Mouse (Mus musculus): Measurements from ENCODE around the gene Sesn1. TPM values are rescaled to one million over a fixed set of nuclear protein-coding genes. Genes with fewer than 3 reads are reported as not detected.
A peak's percentile ranks its signal among the peaks of the same experiment; 100 is the strongest.
"Not testable (repeated sequence)": the region's sequence is repeated elsewhere in the genome, so short reads cannot be mapped to it uniquely, and the experiment has no call there.

The Sesn1 gene
- 10 to 100 TPM; 77.3 to 80.5 TPM for polyA plus RNA-seq (2017; shearing (Covaris generic))

- peak; percentile 71 for ATAC-seq
Observed at GRCm38 (mm10) chr10:41809771-41810563, at the start of gene Sesn1, which contains the start of gene Cep57l1. TSS of gene Sesn1 (plus strand) at chr10:41809935. TSS of gene Cep57l1 (minus strand) at chr10:41809871.

- ATAC-seq, result no peak
Observed at GRCm38 (mm10) chr10:41760866-41761265, 48.9 kb upstream of the Sesn1 start.

- ATAC-seq, result no peak
Observed at GRCm38 (mm10) chr10:41763741-41764385, 45.9 kb upstream of the Sesn1 start.

GRCm38 (mm10) chr10:41765586-41765985 is 44.1 kb upstream of the Sesn1 start:
- no peak for ATAC-seq

- ATAC-seq, result no peak
Observed at GRCm38 (mm10) chr10:41766280-41766679, 43.5 kb upstream of the Sesn1 start.

- peak; percentile 65 for ATAC-seq
Observed at GRCm38 (mm10) chr10:41767254-41767653, 42.5 kb upstream of the Sesn1 start.

- ATAC-seq, result no peak
Observed at GRCm38 (mm10) chr10:41792375-41792774, 17.4 kb upstream of the Sesn1 start.

GRCm38 (mm10) chr10:41797253-41797652 is 12.5 kb upstream of the Sesn1 start:
- no peak for ATAC-seq

- ATAC-seq, result no peak
Observed at GRCm38 (mm10) chr10:41803467-41803866, 6.3 kb upstream of the Sesn1 start.

- no peak for ATAC-seq
Observed at GRCm38 (mm10) chr10:41804711-41805110, 5.0 kb upstream of the Sesn1 start.

- ATAC-seq, result no peak
Observed at GRCm38 (mm10) chr10:41805729-41806355, 3.9 kb upstream of the Sesn1 start.

GRCm38 (mm10) chr10:41809080-41809770 is 510 bp upstream of the Sesn1 start:
- ATAC-seq, result peak; percentile 76

GRCm38 (mm10) chr10:41810564-41811455 is 1.1 kb downstream of the Sesn1 start:
- peak; percentile 33 for ATAC-seq

- no peak for ATAC-seq
Observed at GRCm38 (mm10) chr10:41812566-41812965, 2.8 kb downstream of the Sesn1 start.

GRCm38 (mm10) chr10:41814305-41814853 is 4.6 kb downstream of the Sesn1 start:
- no peak for ATAC-seq

- ATAC-seq, result peak; percentile 45
Observed at GRCm38 (mm10) chr10:41816516-41816915, 6.8 kb downstream of the Sesn1 start.

- no peak for ATAC-seq
Observed at GRCm38 (mm10) chr10:41818036-41818732, 8.4 kb downstream of the Sesn1 start.

- not testable (repeated sequence) for ATAC-seq
Observed at GRCm38 (mm10) chr10:41818733-41819070, 9.0 kb downstream of the Sesn1 start.

GRCm38 (mm10) chr10:41819307-41819706 is 9.6 kb downstream of the Sesn1 start:
- no peak for ATAC-seq

GRCm38 (mm10) chr10:41820401-41820800 is 10.7 kb downstream of the Sesn1 start:
- no peak for ATAC-seq

GRCm38 (mm10) chr10:41821171-41821570 is 11.4 kb downstream of the Sesn1 start:
- no peak for ATAC-seq
